Mouse (Mus musculus): Measurements from ENCODE around the gene Tmem170b. TPM values are rescaled to one million over a fixed set of nuclear protein-coding genes. Genes with fewer than 3 reads are reported as not detected.

Gene Tmem170b
- total RNA-seq, 2 experiments from 2014 or later = 23.3 to 26.4 TPM

Other genes with a start within 250 kb of the Tmem170b start
- 10 to 100 TPM; 19.3 to 21.9 TPM for gene Nedd9, start 118.5 kb upstream of the Tmem170b start, total RNA-seq (2021)
- 10 to 100 TPM; 27.2 to 36.0 TPM for gene Adtrp, start 241.8 kb downstream of the Tmem170b start, total RNA-seq (2021)